Mouse (Mus musculus) E14TG2a.4 (cell line): ENCODE data around the gene Nudt8.

ENCODE experiments used
- CTCF ChIP-seq: conservative IDR thresholded peaks from 2 replicates; pipeline ENCODE4 v1.5.1; 2014; ENCODE audit warnings: low read length
- NANOG ChIP-seq: IDR thresholded peaks from 2 replicates; pipeline ENCODE4 v1.6.1; 2014; ENCODE audit warnings: borderline replicate concordance, low read length, mixed read lengths
- POU5F1 ChIP-seq: IDR thresholded peaks from 2 replicates; pipeline ENCODE4 v1.6.1; 2014; ENCODE audit warnings: low read length, borderline replicate concordance

DNA sequence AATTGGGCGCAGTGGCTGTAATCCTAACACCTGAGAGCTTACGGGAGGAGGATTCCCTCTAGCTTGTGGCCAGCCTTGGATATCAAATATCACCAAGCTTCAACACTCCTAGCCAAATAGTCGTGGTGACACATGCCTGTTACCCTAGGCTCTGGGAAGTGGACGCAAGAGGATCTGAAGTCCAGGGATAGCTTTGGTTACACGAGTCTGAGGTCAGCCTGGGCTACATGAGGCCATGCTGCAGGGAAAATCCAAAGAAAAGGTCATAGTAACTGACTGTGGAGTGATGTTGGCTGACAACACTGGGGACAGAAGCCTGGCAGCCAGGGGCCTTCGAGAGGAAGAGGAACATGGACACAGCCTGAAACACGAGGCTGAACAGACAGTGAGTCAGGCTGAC lies 4.3 kb upstream of the Nudt8 start:
- TF ChIP-seq CTCF: no peak
- TF ChIP-seq POU5F1: no peak
- no peak for TF ChIP-seq NANOG
